Mouse (Mus musculus): ENCODE measurements around the gene Crtc2. TPM values are rescaled to one million over a fixed set of nuclear protein-coding genes. Genes with fewer than 3 reads are reported as not detected.

Crtc2 gene
- polyA plus RNA-seq, 1 experiment from 2014 or later, result 6.9 TPM

DNA sequence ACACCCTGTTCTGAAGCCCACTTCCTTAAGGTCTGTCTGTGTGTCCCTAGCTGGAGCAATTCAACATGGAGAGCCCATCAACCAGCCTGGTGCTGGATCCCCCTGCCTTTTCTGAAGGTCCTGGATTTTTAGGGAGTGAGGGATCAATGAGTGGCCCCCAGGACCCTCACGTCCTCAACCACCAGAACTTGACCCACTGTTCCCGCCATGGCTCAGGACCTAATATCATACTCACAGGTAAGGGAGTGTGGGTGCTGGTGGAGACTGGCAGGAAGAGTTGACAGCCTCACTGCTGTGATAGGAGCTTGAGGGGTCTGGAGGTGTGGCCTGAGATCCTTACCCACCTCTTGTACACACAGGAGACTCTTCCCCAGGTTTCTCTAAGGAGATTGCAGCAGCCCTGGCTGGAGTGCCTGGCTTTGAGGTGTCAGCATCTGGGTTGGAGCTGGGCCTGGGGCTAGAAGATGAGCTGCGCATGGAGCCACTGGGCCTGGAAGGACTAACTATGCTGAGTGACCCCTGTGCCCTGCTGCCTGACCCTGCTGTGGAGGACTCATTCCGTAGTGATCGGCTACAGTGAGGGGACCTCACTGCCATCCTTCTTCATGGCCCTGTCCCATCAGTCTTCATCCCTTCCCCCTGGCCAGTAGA lies 9.3 kb downstream of the Crtc2 start:
- WGBS (ENCODE audit: insufficient replicate concordance), result 78% methylated on average over 5 of the region's 5 CpGs
- Histone ChIP-seq H3K9ac (ENCODE audit: low read depth, low read length) (no peak overlapping the region), H3K27me3 (ENCODE audit: control insufficient read depth, insufficient read depth, low read depth, low read length) (no peaks in the 10 kb centered on the region)

DNA sequence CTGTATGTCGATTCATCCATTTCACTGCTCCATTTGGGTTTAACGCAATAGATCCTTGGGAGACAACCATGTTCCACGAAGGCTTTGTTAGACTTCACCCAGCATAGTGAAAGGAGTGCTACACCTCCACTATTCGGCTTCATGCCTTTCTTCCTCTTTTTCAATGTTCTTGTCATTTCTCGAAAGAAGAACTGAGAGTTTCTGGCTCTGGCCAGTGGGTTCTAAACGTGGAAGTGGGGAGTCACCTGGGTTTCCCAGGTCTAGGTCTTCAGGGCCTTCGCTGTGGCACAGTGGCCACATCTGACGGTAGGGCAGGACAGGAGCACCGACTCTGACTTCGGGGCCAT lies 10.7 kb downstream of the Crtc2 start:
- ATAC-seq (ENCODE audit: low read depth), result no peak
- no peaks in the 10 kb centered on the region for H3K9me3 ChIP-seq (replicated peaks; ENCODE audit: control insufficient read depth, low read length)
- H3K4me2 ChIP-seq (ENCODE audit: low read depth, low read length), result peak overlapping the region; percentile 84
- 20% methylated on average over 10 of the region's 10 CpGs for WGBS (ENCODE audit: insufficient replicate concordance)
- H3K9ac ChIP-seq (ENCODE audit: low read depth, low read length), result peak overlapping the region; percentile 78; the same call in 1 of the 2 replicates
- no peaks in the 10 kb centered on the region; the same call in none of the 2 replicates for H3K36me3 ChIP-seq (ENCODE audit: control insufficient read depth, insufficient read depth)
- H3K27ac ChIP-seq (ENCODE audit: low read length), result peak overlapping the region; percentile 92
- H3K4me3 ChIP-seq (ENCODE audit: low read depth, low read length), result peak overlapping the region; percentile 81
- H3K27me3 ChIP-seq (ENCODE audit: control insufficient read depth, insufficient read depth, low read depth, low read length), result no peaks in the 10 kb centered on the region
- peaks cover 26% of the 10 kb centered on the region for H3K4me1 ChIP-seq (ENCODE audit: control insufficient read depth, low read depth, low read length)

More for the DNA sequence above, 9.3 kb downstream of the Crtc2 start:
- no peak overlapping the region for H3K27ac ChIP-seq (ENCODE audit: low read length)
- H3K4me2 ChIP-seq (ENCODE audit: low read depth, low read length), result no peak overlapping the region
- no peak for ATAC-seq (ENCODE audit: low read depth)
- H3K4me1 ChIP-seq (ENCODE audit: control insufficient read depth, low read depth, low read length), result peaks cover 22% of the 10 kb centered on the region
- no peak overlapping the region for H3K4me3 ChIP-seq (ENCODE audit: low read depth, low read length)
- H3K36me3 ChIP-seq (ENCODE audit: control insufficient read depth, insufficient read depth), result peaks cover 5% of the 10 kb centered on the region
- no peaks in the 10 kb centered on the region for H3K9me3 ChIP-seq (replicated peaks; ENCODE audit: control insufficient read depth, low read length)

DNA sequence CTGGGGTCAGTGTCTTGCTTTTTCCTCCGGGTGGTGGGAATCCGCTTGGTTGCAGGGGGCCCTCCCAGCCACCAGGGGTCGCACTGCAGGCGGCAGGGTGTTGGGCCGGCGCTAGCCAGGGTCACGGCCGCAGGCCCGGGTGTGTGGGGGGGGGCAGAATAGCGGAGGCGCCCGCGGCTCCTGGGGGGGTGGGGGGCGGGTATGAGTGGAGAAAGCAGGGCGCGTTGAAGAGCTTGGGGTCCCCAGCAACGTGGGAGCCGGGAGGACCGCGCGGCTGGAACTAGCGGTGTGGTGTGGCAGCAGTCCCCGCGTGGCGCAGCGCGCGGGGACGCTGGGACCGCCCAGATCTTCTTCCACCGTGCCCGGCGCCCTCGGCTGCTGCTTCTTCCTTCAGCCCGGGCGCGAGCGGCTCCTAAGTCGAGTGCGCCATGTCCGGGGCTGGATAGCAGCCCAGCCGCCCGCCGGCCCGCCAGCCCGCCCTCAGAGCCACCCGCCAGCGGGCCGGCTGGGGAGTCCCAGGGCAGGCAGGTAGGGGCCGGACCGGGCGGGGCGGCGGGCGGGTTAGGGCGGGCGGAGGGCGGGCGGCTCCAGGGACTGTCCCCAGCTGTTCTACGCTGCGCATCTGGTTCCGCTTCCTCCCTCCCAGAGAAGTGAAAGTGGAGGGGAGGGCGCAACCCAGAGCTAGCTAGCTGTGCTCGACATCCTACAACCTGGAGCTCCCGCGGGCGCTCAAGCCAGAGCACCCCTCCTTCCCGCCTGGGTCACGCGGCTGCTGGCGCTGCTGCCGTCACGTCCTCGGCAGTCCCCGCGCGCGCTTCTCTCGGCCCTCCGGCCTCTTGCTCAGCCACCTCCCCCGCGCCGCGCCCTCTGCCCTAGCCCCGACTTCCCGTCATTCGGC lies 11.3 kb downstream of the Crtc2 start, which contains the start of gene Dennd4b:
Gene Dennd4b (plus strand): TSS at position 152 of the 898 bp plus-strand sequence.
- under 1% methylated on average over 71 of the region's 87 CpGs for WGBS (ENCODE audit: insufficient replicate concordance)
- peak within 1 kb of the TSS; percentile 84 for H3K4me2 ChIP-seq (ENCODE audit: low read depth, low read length)
- H3K4me1 ChIP-seq (ENCODE audit: control insufficient read depth, low read depth, low read length), result peaks cover 26% of the 10 kb centered on the region
- H3K27me3 ChIP-seq (ENCODE audit: control insufficient read depth, insufficient read depth, low read depth, low read length), result no peaks in the 10 kb centered on the region
- H3K4me3 ChIP-seq (ENCODE audit: low read depth, low read length), result peak within 1 kb of the TSS; percentile 81
- peak within 1 kb of the TSS; percentile 92 for H3K27ac ChIP-seq (ENCODE audit: low read length)
- H3K9ac ChIP-seq (ENCODE audit: low read depth, low read length), result peak within 1 kb of the TSS; percentile 78
- H3K9me3 ChIP-seq (replicated peaks; ENCODE audit: control insufficient read depth, low read length), result no peaks in the 10 kb centered on the region
- peak; percentile 93 for ATAC-seq (ENCODE audit: low read depth)
- H3K36me3 ChIP-seq (ENCODE audit: control insufficient read depth, insufficient read depth), result no peaks in the 10 kb centered on the region; the same call in none of the 2 replicates

DNA sequence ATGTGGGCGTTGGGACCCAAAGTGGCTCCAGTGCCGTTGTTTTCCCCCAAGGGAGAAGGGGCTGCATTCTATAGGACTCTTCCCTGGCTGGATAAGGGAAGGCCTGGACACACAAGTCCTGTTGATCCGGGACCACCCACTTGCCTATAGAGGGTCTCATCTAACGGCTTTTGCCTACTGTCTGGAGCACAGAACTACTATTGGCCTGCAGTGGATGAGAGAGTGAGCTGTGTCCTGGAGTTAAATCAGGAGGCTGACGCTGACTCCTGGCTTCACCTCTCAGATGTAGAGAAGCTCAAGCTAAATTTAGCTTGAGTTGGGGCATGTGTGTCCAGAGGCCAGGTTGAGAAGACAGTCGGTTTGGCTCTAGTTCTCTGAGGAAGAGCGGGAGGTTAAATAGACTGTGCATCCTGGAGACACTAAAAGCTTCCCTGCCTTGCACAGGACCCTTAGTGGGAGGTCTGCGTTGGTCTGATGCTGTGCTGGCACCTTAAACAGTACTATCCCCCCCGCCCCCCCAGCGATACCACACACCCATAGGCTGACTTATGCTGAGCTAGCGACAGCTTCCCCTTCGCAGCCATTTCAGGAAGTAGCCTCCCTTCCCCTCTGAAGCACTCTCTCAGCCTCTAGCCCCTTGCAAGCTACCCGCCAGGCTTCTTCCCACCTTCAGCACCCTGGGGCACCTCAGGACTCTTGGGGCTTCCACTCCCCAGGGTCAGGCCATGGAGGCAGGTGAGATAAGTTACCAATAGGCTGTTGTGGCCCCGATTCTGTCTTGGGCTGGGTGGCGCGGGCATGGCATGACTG lies 12.2 kb downstream of the Crtc2 start:
- H3K4me1 ChIP-seq (ENCODE audit: control insufficient read depth, low read depth, low read length), result peaks cover 26% of the 10 kb centered on the region
- H3K27ac ChIP-seq (ENCODE audit: low read length), result peak overlapping the region; percentile 92
- peak overlapping the region; percentile 78 for H3K9ac ChIP-seq (ENCODE audit: low read depth, low read length)
- 6% methylated on average over 16 of the region's 16 CpGs for WGBS (ENCODE audit: insufficient replicate concordance)
- H3K27me3 ChIP-seq (ENCODE audit: control insufficient read depth, insufficient read depth, low read depth, low read length), result no peaks in the 10 kb centered on the region
- peak; percentile 0; the same call in 1 of the 2 replicates for ATAC-seq (ENCODE audit: low read depth)
- H3K4me2 ChIP-seq (ENCODE audit: low read depth, low read length), result peak overlapping the region; percentile 84
- no peaks in the 10 kb centered on the region for H3K9me3 ChIP-seq (replicated peaks; ENCODE audit: control insufficient read depth, low read length)
- H3K36me3 ChIP-seq (ENCODE audit: control insufficient read depth, insufficient read depth), result no peaks in the 10 kb centered on the region; the same call in 1 of the 2 replicates
- H3K4me3 ChIP-seq (ENCODE audit: low read depth, low read length), result peak overlapping the region; percentile 81

DNA sequence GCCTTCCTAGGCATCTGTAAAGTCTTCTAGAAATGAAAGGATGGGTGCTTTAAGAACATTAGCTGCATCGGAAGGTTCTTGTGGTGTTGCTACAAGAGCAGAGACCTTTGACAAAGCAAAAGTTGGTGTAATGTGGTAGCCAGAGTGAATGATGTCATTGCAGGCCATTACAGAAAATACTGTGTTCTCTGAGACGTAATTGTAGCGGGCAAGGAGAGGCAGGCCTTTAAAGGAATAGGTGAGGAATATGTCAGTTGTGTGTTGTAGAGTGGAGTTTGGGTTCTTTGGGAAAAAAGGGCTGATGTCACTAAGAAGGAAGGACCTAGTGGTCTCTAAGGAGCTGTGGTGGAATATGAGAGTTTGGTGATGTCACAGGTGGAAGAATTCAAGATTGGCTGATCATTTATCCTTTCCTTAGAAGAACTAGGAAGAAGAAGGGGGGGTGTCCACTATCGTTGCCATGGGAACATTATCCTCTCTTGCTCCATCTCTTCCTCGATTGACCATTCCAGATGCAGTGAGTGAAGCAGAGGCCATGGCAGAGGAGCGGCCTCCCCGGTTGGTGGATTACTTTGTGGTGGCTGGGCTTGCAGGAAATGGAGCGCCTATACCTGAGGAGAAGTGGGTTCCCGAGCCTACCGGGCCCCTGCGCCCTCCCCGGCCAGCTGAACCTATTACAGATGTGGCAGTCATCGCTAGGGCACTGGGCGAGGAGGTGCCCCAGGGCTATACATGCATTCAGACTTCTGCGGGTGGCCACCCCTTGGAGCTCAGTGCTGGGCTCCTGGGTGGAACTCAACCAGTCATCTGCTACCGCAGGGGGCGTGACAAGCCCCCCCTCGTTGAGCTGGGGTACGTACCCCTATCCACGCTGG lies 13.2 kb downstream of the Crtc2 start:
- peaks cover 26% of the 10 kb centered on the region for H3K4me1 ChIP-seq (ENCODE audit: control insufficient read depth, low read depth, low read length)
- 75% methylated on average over 20 of the region's 20 CpGs for WGBS (ENCODE audit: insufficient replicate concordance)
- H3K27me3 ChIP-seq (ENCODE audit: control insufficient read depth, insufficient read depth, low read depth, low read length), result no peaks in the 10 kb centered on the region
- peak overlapping the region; percentile 78 for H3K9ac ChIP-seq (ENCODE audit: low read depth, low read length)
- ATAC-seq (ENCODE audit: low read depth), result no peak
- peak overlapping the region; percentile 84 for H3K4me2 ChIP-seq (ENCODE audit: low read depth, low read length)
- no peaks in the 10 kb centered on the region for H3K9me3 ChIP-seq (replicated peaks; ENCODE audit: control insufficient read depth, low read length)
- H3K27ac ChIP-seq (ENCODE audit: low read length), result peak overlapping the region; percentile 92
- no peaks in the 10 kb centered on the region; the same call in 1 of the 2 replicates for H3K36me3 ChIP-seq (ENCODE audit: control insufficient read depth, insufficient read depth)
- peak overlapping the region; percentile 81 for H3K4me3 ChIP-seq (ENCODE audit: low read depth, low read length)

DNA sequence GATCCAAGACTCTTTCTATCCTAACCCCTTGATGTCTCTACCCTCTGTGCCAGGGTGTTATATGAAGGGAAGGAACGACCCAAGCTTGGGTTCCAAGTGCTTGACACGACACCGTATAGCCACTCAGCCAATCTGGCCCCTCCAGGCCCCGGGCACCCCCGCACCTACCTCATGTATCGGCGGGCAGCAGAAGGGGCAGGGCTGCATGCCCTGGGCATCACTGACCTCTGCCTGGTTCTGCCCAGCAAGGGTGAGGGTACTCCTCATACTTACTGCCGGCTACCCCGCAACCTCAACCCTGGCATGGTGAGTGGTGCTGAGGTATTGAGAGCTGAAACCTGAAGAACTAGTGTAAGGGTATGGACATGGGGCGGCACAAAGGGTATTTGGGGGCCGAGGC lies 14.2 kb downstream of the Crtc2 start:
- H3K4me2 ChIP-seq (ENCODE audit: low read depth, low read length), result no peak overlapping the region
- H3K4me3 ChIP-seq (ENCODE audit: low read depth, low read length), result no peak overlapping the region
- H3K9me3 ChIP-seq (replicated peaks; ENCODE audit: control insufficient read depth, low read length), result no peaks in the 10 kb centered on the region
- no peaks in the 10 kb centered on the region for H3K27me3 ChIP-seq (ENCODE audit: control insufficient read depth, insufficient read depth, low read depth, low read length)
- peaks cover 26% of the 10 kb centered on the region for H3K4me1 ChIP-seq (ENCODE audit: control insufficient read depth, low read depth, low read length)
- H3K27ac ChIP-seq (ENCODE audit: low read length), result no peak overlapping the region
- no peak for ATAC-seq (ENCODE audit: low read depth)
- H3K36me3 ChIP-seq (ENCODE audit: control insufficient read depth, insufficient read depth), result no peaks in the 10 kb centered on the region; the same call in 1 of the 2 replicates
- WGBS (ENCODE audit: insufficient replicate concordance), result 85% methylated on average over 11 of the region's 11 CpGs
- H3K9ac ChIP-seq (ENCODE audit: low read depth, low read length), result no peak overlapping the region

DNA sequence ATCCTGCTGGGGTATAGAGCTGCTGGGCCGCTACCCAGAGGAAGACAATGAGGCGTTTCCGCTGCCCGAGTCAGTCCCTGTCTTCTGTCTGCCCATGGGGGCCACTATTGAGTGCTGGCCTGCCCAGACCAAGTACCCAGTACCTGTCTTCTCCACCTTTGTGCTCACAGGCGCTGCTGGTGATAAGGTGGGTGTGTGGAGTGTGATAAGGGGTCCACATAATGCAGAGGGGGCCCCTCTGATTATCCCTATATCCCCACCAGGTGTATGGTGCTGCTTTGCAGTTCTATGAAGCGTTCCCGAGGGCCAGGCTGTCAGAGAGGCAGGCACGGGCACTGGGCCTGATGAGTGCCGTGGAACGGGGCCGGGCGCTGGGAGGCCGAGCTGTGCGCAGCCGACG lies 15.0 kb downstream of the Crtc2 start:
- Histone ChIP-seq H3K9ac (ENCODE audit: low read depth, low read length) (no peak overlapping the region), H3K4me2 (ENCODE audit: low read depth, low read length) (no peak overlapping the region), H3K4me1 (ENCODE audit: control insufficient read depth, low read depth, low read length) (peaks cover 26% of the 10 kb centered on the region), H3K27ac (ENCODE audit: low read length) (no peak overlapping the region), H3K27me3 (ENCODE audit: control insufficient read depth, insufficient read depth, low read depth, low read length) (no peaks in the 10 kb centered on the region), H3K4me3 (ENCODE audit: low read depth, low read length) (no peak overlapping the region), H3K9me3 (replicated peaks; ENCODE audit: control insufficient read depth, low read length) (no peaks in the 10 kb centered on the region), H3K36me3 (ENCODE audit: control insufficient read depth, insufficient read depth) (no peaks in the 10 kb centered on the region; the same call in 1 of the 2 replicates)
- ATAC-seq (ENCODE audit: low read depth), result no peak
- WGBS (ENCODE audit: insufficient replicate concordance), result 81% methylated on average over 16 of the region's 16 CpGs

DNA sequence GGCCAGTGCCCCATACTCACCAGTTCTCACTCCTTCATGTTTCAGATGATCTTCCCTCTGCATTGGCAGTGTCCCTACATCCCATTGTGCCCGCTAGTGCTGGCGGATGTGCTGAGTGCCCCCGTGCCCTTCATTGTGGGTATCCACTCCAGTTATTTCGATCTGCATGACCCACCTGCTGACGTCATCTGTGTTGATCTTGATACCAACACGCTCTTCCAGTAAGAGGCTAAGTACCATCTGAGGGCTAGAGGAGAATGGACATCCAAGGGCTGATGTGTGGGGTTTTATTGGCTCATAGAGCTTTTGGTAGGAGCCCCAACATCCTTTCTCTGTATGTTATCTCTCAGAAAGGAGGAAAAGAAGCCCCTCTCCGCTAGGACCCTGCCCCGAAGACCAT lies 16.8 kb downstream of the Crtc2 start:
- Histone ChIP-seq H3K4me3 (ENCODE audit: low read depth, low read length) (no peak overlapping the region), H3K36me3 (ENCODE audit: control insufficient read depth, insufficient read depth) (no peaks in the 10 kb centered on the region; the same call in 1 of the 2 replicates), H3K9ac (ENCODE audit: low read depth, low read length) (no peak overlapping the region), H3K4me2 (ENCODE audit: low read depth, low read length) (no peak overlapping the region), H3K27ac (ENCODE audit: low read length) (no peak overlapping the region), H3K27me3 (ENCODE audit: control insufficient read depth, insufficient read depth, low read depth, low read length) (no peaks in the 10 kb centered on the region), H3K4me1 (ENCODE audit: control insufficient read depth, low read depth, low read length) (peaks cover 19% of the 10 kb centered on the region), H3K9me3 (replicated peaks; ENCODE audit: control insufficient read depth, low read length) (no peaks in the 10 kb centered on the region)
- no peak for ATAC-seq (ENCODE audit: low read depth)
- whole genome bisulfite sequencing (ENCODE audit: insufficient replicate concordance), result 86% methylated on average over 8 of the region's 8 CpGs

All from liver, embryonic 16.5 days (tissue).